Mouse (Mus musculus): Measurements from ENCODE around the gene Vps13d.

Gene Vps13d

DNA sequence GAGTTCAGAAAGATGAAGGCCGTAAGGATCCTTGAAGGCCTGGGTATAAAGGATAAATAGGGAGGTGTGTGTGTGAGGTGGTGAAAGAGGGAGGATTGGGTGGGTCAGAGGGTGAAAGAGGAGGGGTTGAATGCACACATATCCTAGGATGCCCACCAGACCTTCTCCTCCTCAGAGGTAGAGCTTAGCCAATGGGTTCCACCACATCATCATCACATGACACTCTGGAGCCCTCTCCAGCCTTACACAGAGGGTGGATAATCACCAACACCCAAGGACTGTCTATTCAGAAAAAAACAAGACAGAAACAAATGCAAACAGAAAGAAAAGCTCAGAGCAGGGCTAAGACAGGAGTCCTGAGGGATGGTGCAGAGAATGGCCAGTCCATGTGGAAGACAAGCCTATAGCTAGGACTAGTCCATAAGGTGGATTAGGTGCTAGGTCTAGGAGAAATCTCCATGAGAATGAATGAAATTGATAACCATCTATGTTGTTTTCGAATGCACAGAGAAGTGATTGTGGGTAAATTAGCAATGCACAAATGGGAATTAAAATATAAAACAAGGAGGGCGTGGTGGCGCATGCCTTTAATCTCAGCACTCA lies 188.8 kb downstream of the Vps13d start:
- DNase-seq (ENCODE audit: low spot score in 2 of 2): no peak

DNA sequence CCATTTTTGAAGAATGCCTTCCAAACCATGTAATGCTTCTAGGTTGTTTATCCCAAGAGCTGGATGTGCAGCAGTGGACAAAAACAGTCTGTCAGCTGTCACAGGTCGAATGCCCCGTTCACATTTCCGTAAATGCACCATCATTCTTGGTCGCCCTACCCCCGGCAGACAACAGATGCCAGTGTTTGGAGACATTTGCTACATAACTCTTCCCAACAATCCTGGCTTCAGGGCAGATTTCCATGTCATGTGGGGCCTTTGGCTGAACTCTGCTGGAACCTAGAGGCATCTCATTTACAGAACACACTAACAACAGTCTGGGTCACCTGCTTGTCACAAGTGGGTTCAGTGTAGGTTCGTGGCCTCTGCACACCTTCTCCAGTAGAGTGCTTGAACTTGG lies 190.6 kb downstream of the Vps13d start:
- no peak for DNase-seq (ENCODE audit: low spot score in 2 of 2)

DNA sequence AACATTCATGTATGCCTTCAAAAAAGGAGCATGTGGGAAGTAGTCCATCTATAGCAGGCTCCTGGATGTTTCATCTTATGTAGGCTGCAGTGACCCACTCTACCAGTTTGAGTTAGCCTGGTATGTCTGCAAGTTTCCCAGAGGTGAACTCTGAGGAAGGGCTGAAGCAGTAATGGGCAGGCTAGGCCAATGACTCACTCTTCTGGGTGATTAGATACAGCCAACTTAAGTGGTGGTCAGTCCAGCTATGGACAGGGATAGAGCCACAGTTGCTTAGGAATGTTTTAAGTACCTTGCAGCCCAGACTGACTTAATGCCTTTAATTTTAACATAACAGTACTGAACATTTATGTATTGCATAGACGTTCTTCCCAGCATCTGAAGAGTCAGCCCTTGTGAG lies 192.1 kb downstream of the Vps13d start:
- DNase-seq (ENCODE audit: low spot score in 2 of 2): no peak

DNA sequence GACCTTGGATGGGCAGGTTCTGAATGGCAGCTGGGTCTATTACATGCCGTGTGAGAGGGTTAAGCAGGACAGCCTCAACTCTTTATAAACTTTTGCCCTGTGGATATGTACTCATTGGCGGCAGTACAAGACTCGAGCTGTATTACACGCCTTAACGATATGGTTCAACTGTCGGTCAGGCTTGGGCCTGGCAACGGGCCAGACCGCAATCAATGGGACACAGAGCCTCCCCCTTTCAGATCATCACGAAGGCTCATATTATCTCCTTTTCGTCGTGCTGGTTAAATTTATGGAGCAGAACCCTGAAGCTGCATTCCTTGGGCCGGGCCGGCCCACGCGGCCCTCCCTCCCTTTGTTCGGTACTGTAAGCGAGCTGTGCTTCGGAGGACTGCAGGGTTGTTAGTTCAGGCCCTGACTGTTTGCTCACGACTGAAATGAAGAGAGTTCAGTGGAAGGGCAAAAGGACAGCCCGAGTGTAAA lies 194.9 kb downstream of the Vps13d start:
- no peak for DNase-seq (ENCODE audit: low spot score in 2 of 2)

DNA sequence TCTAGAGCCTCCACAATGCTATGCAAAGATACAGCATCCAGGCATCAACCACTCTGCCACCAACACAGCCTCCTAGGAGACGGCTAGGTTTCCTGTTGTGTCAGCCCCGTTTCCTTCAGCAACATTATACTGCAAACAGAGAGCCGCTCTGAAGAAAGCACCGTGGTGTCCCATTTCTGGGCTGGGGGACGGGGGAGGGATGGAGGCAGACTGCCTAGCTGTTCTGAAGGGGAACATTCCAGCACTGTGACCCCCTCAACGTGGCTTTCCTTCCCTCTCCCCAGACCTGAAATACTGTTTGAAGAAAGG lies 195.3 kb downstream of the Vps13d start:
- DNase-seq (ENCODE audit: low spot score in 2 of 2): no peak

DNA sequence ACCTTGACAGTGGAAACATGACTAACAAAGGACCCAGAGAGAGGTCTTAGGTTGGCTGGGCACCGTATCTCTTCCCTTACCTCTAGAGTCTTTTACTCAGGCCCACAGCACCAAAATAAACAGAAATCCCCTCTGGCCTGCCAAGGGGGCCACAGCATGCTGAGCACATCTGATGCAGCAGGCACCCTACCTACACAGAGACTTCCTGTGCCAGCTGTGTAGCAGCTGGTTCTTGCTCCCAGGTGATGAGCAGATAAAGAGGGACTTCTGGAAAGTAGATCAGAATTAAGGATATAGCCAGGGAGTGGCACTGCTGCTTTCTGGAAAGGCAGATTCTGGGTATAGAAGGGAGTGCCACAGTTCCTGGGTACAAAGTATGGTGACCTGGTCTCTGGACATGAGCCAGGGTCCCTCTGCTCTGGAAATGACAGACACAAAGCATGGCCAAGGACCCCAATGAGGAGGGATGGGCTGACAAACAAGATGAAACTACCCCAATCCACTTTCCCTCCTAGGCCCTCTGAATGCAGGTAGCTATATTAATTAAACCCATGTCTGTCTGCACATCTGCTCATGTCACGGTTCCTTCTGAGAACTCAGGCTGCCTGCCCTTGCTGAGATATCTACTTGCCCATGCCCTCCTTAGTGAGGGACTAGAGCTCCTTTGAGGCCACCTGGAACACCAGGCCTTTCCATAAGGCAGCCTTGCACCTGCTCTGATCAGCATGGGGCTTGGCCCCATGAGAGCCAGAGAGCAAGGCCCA lies 195.8 kb downstream of the Vps13d start:
- no peak for DNase-seq (ENCODE audit: low spot score in 2 of 2)

DNA sequence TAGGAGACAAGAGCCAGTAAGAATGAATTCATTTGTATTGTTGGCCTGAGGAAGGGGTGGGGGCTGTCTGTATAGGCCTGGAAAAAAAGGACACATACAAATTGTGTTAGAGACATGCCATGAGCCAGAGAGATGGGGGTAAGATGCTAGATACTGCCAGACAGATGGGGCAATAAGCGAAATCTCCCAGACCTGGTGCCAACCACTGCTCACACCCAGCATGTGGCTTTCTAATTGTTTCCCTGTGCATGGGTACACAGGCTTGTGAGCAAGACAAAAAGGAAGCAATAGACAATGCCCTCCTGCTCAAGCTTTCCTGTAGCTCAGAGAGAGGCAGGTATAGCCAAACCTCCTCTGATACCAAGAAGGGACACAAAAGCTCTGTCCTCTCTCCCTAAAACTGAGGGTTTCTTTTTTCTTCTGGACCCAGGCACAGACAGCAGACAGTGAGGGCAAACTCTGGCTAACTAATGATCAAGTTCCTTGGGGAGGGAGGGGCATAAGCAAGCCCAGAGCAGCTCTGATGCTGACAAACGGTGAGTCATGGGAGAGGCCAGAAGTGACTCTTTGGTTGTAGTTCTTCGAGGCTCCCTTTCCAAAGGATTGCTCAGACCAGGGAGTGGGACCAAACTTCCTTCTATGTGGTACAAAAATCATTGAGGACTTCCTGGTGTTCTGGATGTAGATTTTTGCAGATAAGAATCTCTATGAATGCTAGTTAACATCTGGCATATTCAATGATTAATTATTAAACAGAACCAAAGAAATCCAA lies 196.7 kb downstream of the Vps13d start:
- DNase-seq (ENCODE audit: low spot score in 2 of 2): no peak

DNA sequence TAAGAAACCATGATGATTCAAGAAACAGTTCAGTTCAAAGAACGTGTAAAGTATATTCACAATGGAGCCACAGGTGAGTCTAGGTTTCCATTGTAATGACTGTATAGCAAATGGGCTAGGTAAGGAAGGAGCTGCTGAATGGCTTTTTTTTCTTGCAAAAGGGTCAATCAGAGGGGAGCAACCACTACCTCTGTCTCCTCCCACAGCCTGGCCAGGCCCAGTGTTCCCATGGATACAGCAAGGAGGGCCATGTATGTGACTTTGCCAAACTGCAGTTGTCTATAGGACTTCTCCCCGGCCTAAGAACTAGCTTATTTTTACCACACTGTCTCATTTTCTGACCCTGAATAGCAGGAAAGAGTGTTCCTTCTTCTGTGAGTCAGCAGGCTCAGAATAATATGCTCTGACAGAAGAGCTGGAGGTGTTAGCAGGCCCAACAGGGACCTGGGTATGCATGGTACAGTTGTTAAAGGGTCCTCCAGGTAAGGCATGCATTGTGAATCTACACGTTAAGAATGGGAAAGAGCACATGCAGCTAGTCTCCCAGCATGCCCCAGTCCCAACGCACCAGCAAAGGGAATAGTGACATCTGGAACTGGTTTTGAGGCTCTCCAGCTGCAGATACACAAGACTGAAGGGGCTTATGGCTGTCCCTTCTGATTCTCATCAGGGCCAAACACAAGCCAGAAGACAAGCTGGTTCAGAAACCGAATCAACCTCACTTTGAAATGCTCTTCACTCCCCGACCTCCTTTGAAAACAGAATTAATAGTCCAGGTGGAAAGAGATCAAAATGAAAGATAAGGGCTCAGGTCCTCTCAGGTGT lies 197.6 kb downstream of the Vps13d start:
- DNase-seq (ENCODE audit: low spot score in 2 of 2): no peak

DNA sequence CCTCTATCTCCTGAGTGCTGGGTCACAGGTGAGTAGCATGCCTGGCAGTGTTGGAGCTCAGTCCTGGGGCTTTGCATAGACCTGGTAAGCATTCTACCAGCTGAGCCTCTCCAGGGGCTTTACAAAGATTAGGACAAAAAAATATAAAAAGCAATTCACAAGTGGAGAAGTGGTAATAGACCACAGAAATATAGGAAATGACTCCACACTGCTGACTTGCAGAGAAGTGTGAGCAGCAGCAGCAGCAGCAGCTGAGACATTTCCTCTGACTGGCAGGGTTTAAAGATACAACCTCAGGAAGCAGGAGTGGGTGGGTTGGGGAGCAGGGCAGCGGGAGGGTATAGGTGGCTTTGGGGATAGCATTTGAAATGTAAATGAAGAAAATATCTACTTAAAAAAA lies 199.0 kb downstream of the Vps13d start:
- DNase-seq (ENCODE audit: low spot score in 2 of 2): no peak

DNA sequence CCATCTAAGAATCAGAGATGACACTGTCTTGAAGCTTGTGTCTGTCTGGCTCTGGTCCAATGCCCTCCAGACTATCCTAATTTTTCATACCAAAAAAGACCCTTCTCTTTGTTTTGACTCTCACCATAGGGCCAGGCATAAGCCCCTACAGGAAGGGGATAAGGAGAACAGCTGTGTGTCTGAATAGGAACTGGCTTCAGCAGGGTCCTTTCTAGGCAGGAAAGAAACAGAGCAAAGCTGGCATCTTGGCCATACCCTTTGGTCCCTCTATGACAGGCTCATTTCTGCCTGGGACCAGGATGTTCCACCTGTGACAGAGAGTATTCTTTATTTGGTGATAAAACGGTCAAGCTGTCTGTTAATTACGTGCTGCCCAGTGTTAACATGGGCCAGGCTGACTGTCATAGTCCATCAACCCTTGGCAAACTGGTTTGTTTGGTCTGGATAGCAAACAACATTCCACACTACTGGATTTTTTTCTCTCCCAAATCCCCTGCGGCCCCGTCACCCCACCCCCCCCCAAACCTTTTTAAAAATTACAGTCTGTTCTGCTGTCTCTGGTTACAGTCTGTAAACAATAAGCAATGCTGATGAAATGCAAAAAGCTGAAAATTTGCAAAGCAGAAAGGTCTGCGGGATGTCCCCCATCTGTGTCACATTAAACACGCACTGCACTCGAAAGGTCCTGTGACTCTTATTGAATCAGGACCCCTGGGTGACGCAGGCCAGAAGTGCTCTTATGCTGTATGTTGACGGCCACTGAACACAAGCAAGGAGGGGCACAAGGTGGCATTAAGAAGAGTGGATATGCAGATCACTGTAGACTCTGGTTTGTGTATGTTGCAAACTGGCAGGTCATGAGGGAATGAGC lies 201.5 kb downstream of the Vps13d start:
- DNase-seq (ENCODE audit: low spot score in 2 of 2): no peak

DNA sequence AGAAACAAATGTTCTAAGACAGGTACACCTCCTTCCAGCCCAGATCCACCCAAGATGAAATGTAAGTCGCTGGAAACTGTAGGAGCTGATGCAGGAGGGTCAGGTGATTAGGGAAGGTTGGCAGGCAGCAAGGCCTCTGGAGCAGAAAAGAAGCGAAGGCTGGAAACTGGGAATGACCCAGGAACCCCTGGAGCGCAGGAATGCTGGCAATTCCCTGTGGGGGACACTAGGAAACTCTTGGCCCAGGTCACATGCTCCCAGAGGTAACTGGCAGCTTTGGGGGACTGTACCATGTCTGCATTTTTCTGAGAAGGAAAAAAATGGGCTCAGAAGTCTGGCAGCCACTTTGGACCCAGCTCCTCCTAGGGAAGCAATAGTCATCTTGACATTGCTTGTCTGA lies 202.4 kb downstream of the Vps13d start:
- no peak for DNase-seq (ENCODE audit: low spot score in 2 of 2)

DNA sequence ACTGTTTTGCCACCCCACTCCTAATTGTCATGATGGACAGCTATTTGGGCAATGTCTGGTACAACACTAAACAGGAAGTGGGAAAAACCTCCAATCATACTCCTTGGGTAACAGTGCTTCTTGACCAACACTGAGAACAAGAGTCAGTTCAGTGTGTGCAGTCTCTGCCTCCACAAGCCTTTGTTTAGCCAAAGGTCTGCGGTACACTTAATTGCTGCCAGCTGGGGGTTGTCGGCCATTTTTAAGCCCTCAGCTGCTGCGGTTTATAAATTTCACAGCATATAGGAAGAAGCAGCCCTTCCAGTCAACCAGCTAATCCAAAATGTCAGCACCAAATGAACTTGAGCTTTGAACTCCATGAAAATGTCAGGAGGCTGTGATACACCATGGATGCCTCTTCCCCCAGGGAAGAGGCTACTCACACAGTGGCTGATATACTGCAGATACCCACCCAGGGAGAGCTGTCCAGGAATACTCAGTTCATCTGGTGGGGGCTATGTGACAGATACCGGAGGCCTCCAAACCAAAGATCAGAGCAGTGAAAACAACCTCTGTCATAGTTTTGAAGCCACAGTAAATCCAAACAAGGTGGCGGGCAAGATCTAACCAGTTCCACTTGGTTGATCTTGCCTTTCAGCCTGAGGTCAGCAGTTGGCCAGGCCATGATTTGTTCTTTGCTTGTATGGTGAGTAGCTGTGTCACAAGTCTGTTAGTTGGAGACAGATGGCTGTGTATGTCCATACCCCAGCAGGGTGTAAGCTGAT lies 206.2 kb downstream of the Vps13d start:
- no peak for DNase-seq (ENCODE audit: low spot score in 2 of 2)

DNA sequence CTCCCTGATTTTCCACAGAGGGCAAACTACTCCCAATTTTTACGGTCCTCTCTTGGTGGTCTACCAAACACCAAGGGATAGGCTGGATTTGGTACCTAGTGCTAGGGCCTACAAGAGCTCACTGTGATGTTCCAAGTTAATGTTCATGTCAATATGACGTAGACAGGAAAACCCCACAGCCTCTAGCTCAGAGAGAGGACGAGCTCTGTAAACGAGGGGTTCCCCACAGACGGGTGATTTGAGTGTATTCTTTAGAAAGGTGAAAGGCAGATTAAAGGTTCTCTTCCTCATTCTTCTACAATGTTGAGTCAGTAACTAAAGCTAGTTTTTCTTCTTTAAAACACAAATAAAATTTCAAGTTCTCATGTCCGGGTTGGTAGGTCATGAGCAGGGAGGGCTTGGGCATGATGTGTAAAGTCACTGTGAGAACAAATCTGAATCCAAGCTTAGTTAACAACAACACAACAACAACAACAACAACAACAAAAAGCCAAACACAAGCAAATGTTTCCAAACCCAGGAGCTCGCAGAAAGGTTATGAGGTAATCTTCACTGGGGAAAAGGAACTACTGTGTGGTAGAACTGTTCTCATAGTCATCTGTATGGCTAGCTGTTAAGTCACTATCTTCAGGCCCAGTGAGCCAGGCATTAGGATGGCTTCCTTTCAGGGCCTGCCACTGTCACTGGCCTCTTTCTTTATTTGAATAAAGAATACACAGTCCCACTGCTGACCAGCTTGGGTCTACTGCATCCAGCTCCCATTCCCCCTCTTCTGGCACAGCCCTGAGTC lies 208.6 kb downstream of the Vps13d start:
- DNase-seq (ENCODE audit: low spot score in 2 of 2): no peak

DNA sequence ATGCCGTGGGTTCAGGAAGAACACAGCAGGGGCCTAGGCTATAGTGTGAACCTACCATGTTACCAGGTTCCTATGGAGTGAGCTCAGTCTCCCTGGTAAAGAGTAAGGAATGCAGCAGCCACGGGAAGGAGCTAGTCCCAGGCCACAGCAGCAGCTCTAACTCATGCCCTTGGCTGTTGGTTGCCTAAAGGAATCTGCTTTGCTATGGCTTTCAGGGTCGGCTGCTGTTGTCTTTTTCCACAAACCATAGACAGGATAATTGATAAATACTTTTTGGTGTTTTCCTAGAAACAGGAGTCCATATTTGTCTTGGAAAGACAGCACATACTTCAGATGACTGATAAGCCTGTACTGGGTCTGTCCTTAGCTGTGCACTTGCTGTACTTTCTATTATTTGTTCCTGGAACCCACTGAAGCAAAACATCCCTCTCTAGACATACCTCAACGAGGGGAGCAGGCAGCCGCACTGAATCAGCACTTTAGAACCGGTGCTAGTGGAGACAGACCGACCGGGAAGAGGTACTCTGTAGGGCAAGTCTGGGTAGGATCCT lies 210.9 kb downstream of the Vps13d start:
- DNase-seq (ENCODE audit: low spot score in 2 of 2): no peak

DNA sequence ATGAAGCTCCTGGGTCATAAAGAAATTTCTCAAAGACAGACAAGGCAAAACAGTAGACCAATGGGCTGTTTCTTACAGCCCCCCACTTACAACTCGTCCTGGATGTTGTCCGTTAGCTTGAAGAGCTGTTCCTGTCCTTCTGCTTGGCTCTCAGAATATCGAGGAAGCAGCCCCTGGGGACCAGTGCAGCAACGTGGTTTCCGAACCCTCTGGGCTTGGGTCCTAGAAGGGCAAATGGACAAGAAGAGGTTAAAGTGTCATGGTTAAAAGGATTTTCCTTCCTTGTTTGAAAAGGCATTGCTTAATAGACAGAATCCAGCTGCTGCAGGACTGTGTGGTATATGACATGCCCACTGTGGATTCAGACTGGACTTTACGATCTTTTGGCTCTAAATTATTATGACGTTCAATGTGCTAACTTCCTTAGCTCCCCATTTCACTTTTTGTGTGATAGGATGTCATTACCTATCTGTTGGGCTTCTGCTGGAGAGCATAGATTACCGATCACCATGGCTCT lies 211.5 kb downstream of the Vps13d start:
- DNase-seq (ENCODE audit: low spot score in 2 of 2): no peak

DNA sequence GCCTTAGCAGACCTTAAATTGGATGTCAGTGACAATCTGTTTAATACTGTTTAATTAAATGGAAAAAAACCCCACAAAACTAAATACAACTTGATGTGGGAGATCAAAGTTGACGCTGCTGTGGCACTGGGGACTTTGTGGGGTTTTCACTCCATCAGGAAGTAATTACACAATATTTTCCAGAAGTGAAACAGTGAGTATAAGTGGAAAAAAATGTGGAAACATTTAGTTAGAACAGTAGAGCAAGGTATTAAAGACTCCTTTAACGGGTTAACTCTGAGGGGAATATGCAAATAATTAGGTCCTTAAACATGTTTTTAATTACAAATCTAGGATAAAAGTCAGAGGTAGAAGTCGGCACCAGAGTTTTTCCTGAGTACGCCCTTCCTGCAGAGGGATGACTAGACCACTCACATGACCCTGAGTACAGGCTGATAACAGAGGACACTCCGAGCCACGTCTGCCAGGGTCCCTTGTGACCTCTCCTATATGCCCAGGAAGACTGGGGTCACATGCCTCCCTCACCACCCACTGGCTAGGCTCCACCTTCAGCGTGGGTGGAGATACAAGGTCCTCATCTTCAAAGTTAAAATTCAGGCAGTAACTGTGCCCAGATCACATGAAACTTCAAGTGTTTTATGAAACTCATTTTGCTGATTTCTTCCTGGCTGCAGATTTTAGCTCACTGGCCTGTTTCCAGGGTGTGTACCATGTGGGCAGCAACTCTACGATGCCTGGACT lies 213.8 kb downstream of the Vps13d start:
- peak in 1 of 2 experiments; percentile 43 for DNase-seq (ENCODE audit: low spot score in 2 of 2)

DNA sequence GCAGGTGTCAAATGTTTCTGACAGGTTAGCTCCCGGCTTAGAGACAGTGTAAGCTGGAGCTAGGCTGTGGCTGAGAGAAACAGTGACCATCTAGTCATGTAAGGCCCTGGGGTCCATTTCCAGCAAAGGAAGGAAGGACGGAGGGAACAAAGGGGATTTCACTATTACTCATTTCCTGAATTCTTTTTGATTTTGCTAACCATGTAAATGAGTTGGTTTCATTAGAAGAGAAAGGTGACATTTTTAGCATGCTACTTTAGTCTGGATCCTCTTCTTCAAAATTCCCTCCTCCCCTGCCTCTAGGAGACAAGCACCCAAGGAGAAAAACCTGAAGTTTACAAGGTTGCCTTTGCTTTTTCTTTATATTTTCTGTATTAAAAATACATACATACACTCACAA lies 214.7 kb downstream of the Vps13d start:
- no peak for DNase-seq (ENCODE audit: low spot score in 2 of 2)

DNA sequence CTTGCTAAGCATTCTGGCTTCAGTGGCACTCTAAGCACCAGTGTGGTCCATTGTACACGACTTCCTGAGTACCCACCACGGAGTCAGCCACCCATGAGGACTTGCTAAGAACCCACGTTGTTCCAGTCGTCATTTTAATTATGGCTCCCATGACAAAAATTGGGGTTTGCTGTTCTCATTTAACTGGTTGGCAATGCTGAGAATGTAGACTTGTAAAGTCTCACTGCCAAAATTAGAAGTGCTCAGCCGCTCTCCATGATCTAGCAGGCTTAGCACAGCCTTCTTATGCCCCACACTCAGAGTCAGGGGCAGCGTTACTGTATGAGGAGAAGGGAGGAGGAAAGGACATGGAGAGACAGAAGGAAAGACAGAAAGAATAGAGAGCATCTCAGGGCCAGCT lies 216.8 kb downstream of the Vps13d start:
- no peak for DNase-seq (ENCODE audit: low spot score in 2 of 2)

Measured in frontal cortex, postnatal 36 days (tissue).